Mouse (Mus musculus) midbrain, postnatal 0 days (tissue): ENCODE measurements around the gene Gpc6. TPM values are rescaled to one million over a fixed set of nuclear protein-coding genes. Genes with fewer than 3 reads are reported as not detected.

Experiments used
- ATAC-seq: fragments of 200-750 bp; cut with Nextera tagmentation; 2 replicates; pipeline ENCODE4 v1.8.0; 2017; ENCODE audit warnings: moderate number of reproducible peaks, mild to moderate bottlenecking, moderate TSS enrichment, moderate library complexity; ENCODE audit not compliant: low FRiP score
- DNase-seq: peaks from one replicate; pipeline ENCODE4 v3.0.0-alpha.2; 2015; ENCODE audit warnings: low spot score
- H3K27ac ChIP-seq: fragments of 300-500 bp; sonication (generic); 2 replicates; pipeline ENCODE4 v1.5.1; 2014; ENCODE audit warnings: low read depth, mild to moderate bottlenecking, low read length, mixed read lengths
- H3K27me3 ChIP-seq: fragments of 300-500 bp; sonication (generic); 2 replicates; pipeline ENCODE4 v1.6.1; 2014; ENCODE audit warnings: low read length, control low read depth, mixed read lengths; ENCODE audit not compliant: insufficient read depth
- H3K36me3 ChIP-seq: fragments of 300-500 bp; sonication (generic); 2 replicates; pipeline ENCODE4 v1.6.1; 2014; ENCODE audit warnings: low read length, control low read depth, mixed read lengths; ENCODE audit not compliant: insufficient read depth
- H3K4me1 ChIP-seq: fragments of 300-500 bp; sonication (generic); 2 replicates; pipeline ENCODE4 v1.6.1; 2014; ENCODE audit warnings: mild to moderate bottlenecking, control low read depth, antibody characterized with exemption, low read length, mixed read lengths; ENCODE audit not compliant: insufficient read depth
- H3K4me2 ChIP-seq: fragments of 300-500 bp; sonication (generic); 2 replicates; pipeline ENCODE4 v1.6.1; 2014; ENCODE audit warnings: low read depth, mild to moderate bottlenecking, low read length, mixed read lengths; ENCODE audit not compliant: poor library complexity, severe bottlenecking
- H3K4me3 ChIP-seq: fragments of 300-500 bp; sonication (generic); 2 replicates; pipeline ENCODE4 v1.5.1; 2014; ENCODE audit warnings: low read depth, mild to moderate bottlenecking, low read length, moderate library complexity
- H3K9ac ChIP-seq: fragments of 300-500 bp; sonication (generic); replicated peaks from 2 replicates; pipeline ENCODE4 v1.6.1; 2014; ENCODE audit warnings: mild to moderate bottlenecking, low read length, moderate library complexity, mixed read lengths; ENCODE audit not compliant: poor library complexity, severe bottlenecking
- H3K9me3 ChIP-seq: fragments of 300-500 bp; sonication (generic); 2 replicates; pipeline ENCODE4 v1.6.1; 2016; ENCODE audit warnings: low read length, control low read depth
- CTCF ChIP-seq: IDR thresholded peaks from 2 replicates; pipeline ENCODE4 v1.5.1; 2016; ENCODE audit warnings: antibody characterized with exemption, mild to moderate bottlenecking
- WGBS: fragments of 180-500 bp; shearing (Covaris S2); extraction: QIAGEN DNeasy Blood & Tissue Kit; methylation state at CpG from one replicate; pipeline ENCODE4 v1.1.7; 2014; 5-methylcytosine and 5-hydroxymethylcytosine counted together
- polyA plus RNA-seq: library from polyadenylated mRNA; unstranded; fragments of >200 nt; fragmentation: Nextera tagmentation; extraction: Ambion mirVana; gene quantifications from 2 replicates; pipeline ENCODE4 v1.2.1, GENCODE M21; 2015
- total RNA-seq: library from RNA; depleted of rRNA; stranded (reverse); fragments of >200 nt; gene quantifications from 2 replicates; pipeline ENCODE4 v1.2.3, GENCODE M21; 2014

Gpc6 gene
- total and polyA plus RNA-seq, 2 experiments from 2014 or later = 19.3 to 20.3 TPM

DNA sequence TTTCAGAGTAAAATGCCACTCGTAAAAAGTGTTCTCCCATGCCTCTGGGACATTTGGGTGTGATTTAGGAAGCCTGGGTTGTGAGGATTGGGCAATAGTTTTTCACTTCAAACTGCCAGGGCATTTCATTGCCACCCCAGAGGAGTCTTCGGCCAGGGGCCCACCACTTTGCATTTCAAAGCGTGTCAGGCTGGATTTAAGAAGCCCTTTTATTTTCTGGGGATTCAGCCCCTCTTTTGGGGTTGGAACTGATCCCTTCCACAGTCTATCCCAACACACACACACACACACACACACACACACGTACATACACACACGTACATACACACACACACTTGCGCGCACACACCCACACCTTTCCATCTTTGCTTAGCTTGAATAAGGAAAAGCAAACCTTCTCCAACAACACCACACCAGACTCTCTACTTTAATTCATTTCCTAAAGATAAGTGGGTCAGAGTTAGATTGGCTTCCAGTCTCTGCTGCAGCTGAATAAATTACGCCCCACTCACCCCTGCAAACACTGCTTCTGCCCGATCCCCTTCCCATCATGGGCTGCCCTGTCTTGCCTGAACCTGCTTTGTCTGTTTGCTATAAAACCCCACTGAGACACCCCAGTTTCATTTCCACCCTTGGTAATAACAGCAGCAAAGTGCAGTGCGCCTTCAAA lies 969.9 kb downstream of the Gpc6 start:
- peak; percentile 30 for DNase-seq
- Histone ChIP-seq H3K9me3 (no peaks in the 10 kb centered on the region), H3K27me3 (no peaks in the 10 kb centered on the region), H3K4me3 (peak overlapping the region; percentile 30), H3K27ac (peak overlapping the region; percentile 74), H3K4me2 (peak overlapping the region; percentile 52), H3K9ac (peak overlapping the region; percentile 36), H3K4me1 (peaks cover 3% of the 10 kb centered on the region; the same call in 1 of the 2 replicates), H3K36me3 (no peaks in the 10 kb centered on the region)
- ATAC-seq = peak; percentile 71; the same call in 1 of the 2 replicates
- no peak for TF ChIP-seq CTCF
- 31% methylated on average over 10 of the region's 10 CpGs for WGBS

DNA sequence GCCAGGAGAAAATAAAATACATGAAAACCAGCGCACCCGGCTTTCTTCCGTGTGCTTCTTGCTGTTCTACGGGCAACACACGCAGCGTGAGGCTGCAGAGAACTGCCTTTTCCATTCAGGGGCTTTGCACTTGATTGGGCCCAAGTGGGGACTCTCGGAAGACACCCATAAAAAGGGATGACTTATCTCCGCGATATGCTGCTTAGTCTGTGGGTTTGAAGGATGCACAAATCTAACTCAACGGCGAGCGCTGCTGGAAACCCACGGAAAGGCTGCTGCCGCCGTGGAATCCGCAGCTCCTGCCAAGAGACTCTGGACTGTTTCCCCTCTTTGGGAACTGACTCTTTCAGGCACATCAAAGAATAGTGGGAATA lies 970.4 kb downstream of the Gpc6 start:
- Histone ChIP-seq H3K4me2 (peak overlapping the region; percentile 52), H3K9me3 (no peaks in the 10 kb centered on the region), H3K4me3 (peak overlapping the region; percentile 30), H3K4me1 (peaks cover 3% of the 10 kb centered on the region; the same call in 1 of the 2 replicates), H3K9ac (peak overlapping the region; percentile 36), H3K36me3 (no peaks in the 10 kb centered on the region), H3K27ac (peak overlapping the region; percentile 74), H3K27me3 (no peaks in the 10 kb centered on the region)
- DNase-seq = peak; percentile 33
- TF ChIP-seq CTCF = no peak
- 0 out of 2 replicates have a peak, but pooled peaks have one; percentile 35 for ATAC-seq
- WGBS = 26% methylated on average over 16 of the region's 16 CpGs

DNA sequence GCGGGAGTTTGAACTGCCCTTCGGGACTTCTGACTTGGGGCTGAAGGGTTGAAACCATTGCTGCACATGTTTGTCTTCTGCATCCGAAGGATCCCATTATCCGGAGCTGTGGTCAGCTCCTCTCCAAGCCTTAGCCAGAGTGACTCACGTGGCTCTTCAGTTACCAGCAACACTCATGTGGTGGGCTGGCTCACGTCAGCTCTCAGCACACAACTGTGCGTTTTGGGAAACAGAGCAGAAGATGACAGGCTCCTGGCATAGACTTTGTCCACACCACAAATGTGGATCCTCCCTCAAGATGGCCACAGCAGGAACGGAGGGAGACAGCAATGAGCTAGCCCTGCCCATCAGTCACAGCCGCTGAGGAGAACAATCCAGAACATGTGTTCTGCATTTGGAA lies 979.2 kb downstream of the Gpc6 start:
- WGBS = 88% methylated on average over 9 of the region's 9 CpGs
- H3K27ac ChIP-seq = no peak overlapping the region
- H3K36me3 ChIP-seq = no peaks in the 10 kb centered on the region
- no peak for TF ChIP-seq CTCF
- H3K27me3 ChIP-seq = no peaks in the 10 kb centered on the region
- H3K4me1 ChIP-seq = 0 out of 2 replicates have a peak, but pooled peaks cover 4% of the 10 kb centered on the region
- no peak overlapping the region for H3K4me3 ChIP-seq
- DNase-seq (no peak), ATAC-seq (no peak)
- H3K4me2 ChIP-seq = no peak overlapping the region
- no peak overlapping the region for H3K9ac ChIP-seq
- H3K9me3 ChIP-seq = no peaks in the 10 kb centered on the region

DNA sequence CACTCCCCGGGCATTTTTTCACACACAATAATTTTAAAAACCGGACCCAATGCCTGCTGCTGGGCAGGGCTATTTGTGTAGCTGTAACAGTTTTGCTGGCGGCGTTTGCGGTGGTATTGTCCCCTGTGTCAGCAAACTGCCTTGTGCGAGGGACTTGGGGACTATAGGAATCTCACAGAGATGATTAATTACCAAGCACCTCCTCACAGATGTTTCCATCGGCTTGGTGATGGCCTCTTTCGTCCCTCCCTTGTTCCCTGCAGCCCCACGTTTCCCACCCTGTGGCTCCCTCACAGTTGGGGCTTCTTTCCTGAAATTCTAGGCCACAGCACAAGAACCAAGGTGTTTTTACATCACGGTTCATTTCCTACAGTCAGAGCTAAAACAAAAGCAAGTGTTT lies 980.6 kb downstream of the Gpc6 start:
- Histone ChIP-seq H3K4me2 (no peak overlapping the region), H3K36me3 (no peaks in the 10 kb centered on the region), H3K4me1 (0 out of 2 replicates have a peak, but pooled peaks cover 7% of the 10 kb centered on the region), H3K4me3 (no peak overlapping the region), H3K27me3 (no peaks in the 10 kb centered on the region), H3K27ac (no peak overlapping the region), H3K9ac (no peak overlapping the region), H3K9me3 (no peaks in the 10 kb centered on the region)
- no peak for TF ChIP-seq CTCF
- 35% methylated on average over 10 of the region's 10 CpGs for WGBS
- DNase-seq (no peak), ATAC-seq (no peak)

DNA sequence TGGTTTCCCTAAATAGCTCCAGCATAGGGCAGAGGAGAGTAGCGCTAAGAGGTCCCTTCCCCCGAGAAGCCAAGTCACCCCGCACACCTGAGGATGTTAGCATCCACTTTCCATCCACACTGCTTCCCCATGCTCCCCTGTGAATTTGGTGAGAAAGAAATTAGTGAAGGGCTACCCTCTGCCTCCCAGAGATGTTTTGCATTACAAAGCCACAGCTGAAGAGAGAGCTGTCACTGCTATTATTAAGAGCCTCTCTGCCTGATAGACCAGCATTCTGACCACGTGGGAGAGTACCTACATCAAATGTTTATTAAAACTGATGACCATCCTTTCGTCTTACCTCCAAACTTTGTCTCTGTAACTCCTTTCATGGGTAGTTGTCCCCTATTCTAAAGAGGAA lies 981.2 kb downstream of the Gpc6 start:
- no peak for TF ChIP-seq CTCF
- 31% methylated on average over 5 of the region's 5 CpGs for WGBS
- ATAC-seq (no peak), DNase-seq (no peak)
- Histone ChIP-seq H3K4me1 (0 out of 2 replicates have a peak, but pooled peaks cover 7% of the 10 kb centered on the region), H3K27ac (no peak overlapping the region), H3K4me3 (no peak overlapping the region), H3K4me2 (no peak overlapping the region), H3K36me3 (no peaks in the 10 kb centered on the region), H3K27me3 (no peaks in the 10 kb centered on the region), H3K9me3 (no peaks in the 10 kb centered on the region), H3K9ac (no peak overlapping the region)

DNA sequence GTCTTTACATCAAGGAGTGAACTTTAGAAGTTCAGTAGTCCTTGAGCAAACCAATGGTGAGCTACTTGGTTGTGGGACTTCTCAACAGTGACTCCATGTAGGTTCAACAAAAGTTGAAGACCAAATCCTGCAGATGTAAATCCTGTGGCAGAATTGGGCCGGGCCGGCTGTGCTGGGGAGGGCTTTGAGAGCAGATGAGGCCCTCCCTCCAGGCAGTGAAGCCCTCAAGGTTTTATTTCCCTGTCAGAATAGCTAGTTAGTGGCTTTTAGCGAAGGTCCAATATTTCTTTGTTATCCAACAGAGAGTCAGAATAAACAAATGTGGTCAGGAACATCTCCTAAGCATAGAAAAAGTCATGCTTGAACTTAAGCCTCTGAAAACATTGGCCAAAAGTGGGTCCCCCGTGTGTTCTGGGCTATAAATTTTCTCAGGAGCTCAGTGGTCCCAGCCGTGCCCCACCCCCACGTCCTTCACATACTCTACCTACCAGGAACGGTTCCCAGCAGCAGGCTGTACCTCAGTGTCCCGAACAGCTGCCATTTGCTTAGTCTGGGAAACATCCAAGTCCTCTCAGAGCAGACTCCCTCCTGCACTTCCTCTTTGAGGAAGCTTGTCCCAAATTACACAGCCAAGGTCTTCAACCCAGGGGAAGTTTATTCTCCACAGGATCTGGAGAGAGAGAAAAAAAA lies 983.3 kb downstream of the Gpc6 start:
- WGBS = 82% methylated on average over 8 of the region's 8 CpGs
- H3K4me3 ChIP-seq = no peak overlapping the region
- DNase-seq = no peak
- no peak overlapping the region for H3K4me2 ChIP-seq
- H3K27ac ChIP-seq = no peak overlapping the region
- no peak overlapping the region for H3K9ac ChIP-seq
- no peak for TF ChIP-seq CTCF
- no peaks in the 10 kb centered on the region for H3K27me3 ChIP-seq
- no peak for ATAC-seq
- no peaks in the 10 kb centered on the region for H3K9me3 ChIP-seq
- H3K4me1 ChIP-seq = 0 out of 2 replicates have a peak, but pooled peaks cover 7% of the 10 kb centered on the region
- H3K36me3 ChIP-seq = no peaks in the 10 kb centered on the region
